Mouse (Mus musculus) C3H10T1/2 (cell line): ENCODE measurements around the gene Vmn2r39. TPM values are rescaled to one million over a fixed set of nuclear protein-coding genes. Genes with fewer than 3 reads are reported as not detected.

ENCODE experiments used
- polyA plus RNA-seq, 2 experiments: library from polyadenylated mRNA; unstranded; fragments of >200 nt; fragmentation: generic; extraction: Trizol; gene quantifications; one replicate each; pipeline ENCODE4 v1.2.1; 2012; ENCODE audit warnings: missing spikeins in 2 of 2

Gene Vmn2r39
- not detected for polyA plus RNA-seq

DNA sequence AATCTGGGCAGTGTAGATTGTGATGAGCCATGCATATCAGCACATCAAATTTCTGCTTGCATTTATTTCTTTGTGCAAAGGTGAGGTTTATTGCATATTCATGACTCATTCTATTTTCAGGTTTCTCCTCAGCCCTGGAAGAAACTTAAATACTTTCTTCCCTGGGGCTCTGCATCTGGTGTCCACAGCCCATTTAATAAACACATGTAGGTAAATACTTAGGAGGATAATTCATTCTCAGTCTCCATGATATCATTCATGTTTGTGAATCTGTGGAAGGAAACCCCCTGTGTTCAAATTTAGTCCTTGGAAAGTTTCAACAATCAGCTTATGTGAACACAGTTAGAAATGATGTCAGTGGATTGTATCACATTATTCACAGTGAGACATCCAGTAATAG lies at the start of gene Vmn2r39:
Gene Vmn2r39, minus strand, starts transcription at position 101 of the 400 bp plus-strand sequence.

Other genes starting within 250 kb of the Vmn2r39 start
- not detected for gene Vmn2r40, start 99.4 kb downstream of the Vmn2r39 start, polyA plus RNA-seq
- gene Vmn2r38, start 67.1 kb upstream of the Vmn2r39 start, polyA plus RNA-seq: not detected
- gene Vmn2r37, start 192.9 kb upstream of the Vmn2r39 start, polyA plus RNA-seq: not detected